Mouse (Mus musculus): ENCODE results near the gene Aim2.

DNA sequence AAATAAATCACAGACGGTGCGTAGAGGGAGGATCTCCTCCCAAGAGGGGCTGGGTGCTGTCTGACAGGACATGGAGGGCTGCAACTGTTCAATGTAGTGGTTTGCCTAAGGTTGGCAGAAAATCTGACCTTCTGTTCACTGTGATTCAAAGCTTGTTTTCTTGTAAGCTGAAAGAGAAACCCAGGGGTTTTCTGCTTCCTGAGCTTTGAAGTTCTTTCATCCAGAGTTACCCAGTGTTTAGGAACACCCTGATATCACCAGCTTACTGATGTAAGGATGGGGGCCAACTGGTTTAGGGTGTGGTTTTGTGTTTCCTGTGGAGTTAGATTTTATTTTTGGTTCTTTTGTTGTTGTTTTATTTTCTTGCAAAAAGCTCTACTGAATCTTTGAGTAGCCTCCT is 81.7 kb downstream of the Aim2 start:
- no peak for TF ChIP-seq CTCF (IDR thresholded peaks at IDR 0.05; ENCODE audit: extremely low read depth, insufficient read depth, insufficient read length, insufficient replicate concordance)
- no peak for TF ChIP-seq POLR2A (IDR thresholded peaks at IDR 0.05; ENCODE audit: low read depth, low read length)

All from spleen, adult 2 months (tissue).